Mouse (Mus musculus) ES-E14 (cell line): ENCODE results near the gene Dgat2. TPM values are rescaled to one million over a fixed set of nuclear protein-coding genes. Genes with fewer than 3 reads are reported as not detected.

Experiments used
- DNase-seq: peaks from one replicate; pipeline ENCODE4 v3.0.0-alpha.2; 2013; ENCODE audit warnings: low read depth, low spot score
- H3K27ac ChIP-seq: 2 replicates; pipeline ENCODE4 v1.5.1; 2012; ENCODE audit warnings: low read depth, mild to moderate bottlenecking, low read length, moderate library complexity, mixed read lengths; ENCODE audit not compliant: poor library complexity, insufficient read depth, severe bottlenecking
- H3K36me3 ChIP-seq: 2 replicates; pipeline ENCODE4 v1.6.1; 2012; ENCODE audit warnings: mild to moderate bottlenecking, low read length, moderate library complexity, mixed read lengths; ENCODE audit not compliant: control insufficient read depth, poor library complexity, insufficient read depth, severe bottlenecking
- H3K4me1 ChIP-seq, 2 experiments: fragments of 150-350 bp in 1 of 2; sonication (generic) in 1 of 2; 2 replicates each; pipeline ENCODE4 v1.6.1; 2012; ENCODE audit warnings: low read length in 2 of 2, mild to moderate bottlenecking in 1 of 2, mixed read lengths in 1 of 2; ENCODE audit not compliant: control insufficient read depth in 2 of 2, insufficient read depth in 2 of 2, poor library complexity in 1 of 2
- H3K4me3 ChIP-seq, 2 experiments: fragments of 150-350 bp in 1 of 2; sonication (generic) in 1 of 2; 2 replicates each; pipeline ENCODE4 v1.5.1; 2012; ENCODE audit warnings: low read length in 2 of 2, low read depth in 1 of 2, mild to moderate bottlenecking in 1 of 2, mixed read lengths in 1 of 2; ENCODE audit not compliant: insufficient read depth in 1 of 2, poor library complexity in 1 of 2, severe bottlenecking in 1 of 2
- H3K9ac ChIP-seq: 2 replicates; pipeline ENCODE4 v1.6.1; 2012; ENCODE audit warnings: low read depth, mild to moderate bottlenecking, low read length, mixed read lengths; ENCODE audit not compliant: poor library complexity, insufficient read depth, severe bottlenecking
- H3K9me3 ChIP-seq: fragments of 150-350 bp; sonication (generic); 2 replicates; pipeline ENCODE4 v1.6.1; 2012; ENCODE audit warnings: low read depth, mild to moderate bottlenecking, low read length; ENCODE audit not compliant: control insufficient read depth, insufficient read depth
- CHD2 ChIP-seq: IDR thresholded peaks from 2 replicates; pipeline ENCODE4 v1.6.1; 2014; ENCODE audit warnings: mild to moderate bottlenecking, low read depth, low read length, inconsistent platforms
- HCFC1 ChIP-seq: IDR thresholded peaks from 2 replicates; pipeline ENCODE4 v1.6.1; 2012; ENCODE audit warnings: low read length, inconsistent platforms, borderline replicate concordance; ENCODE audit not compliant: insufficient read depth
- MAFK ChIP-seq: IDR thresholded peaks from 2 replicates; pipeline ENCODE4 v1.6.1; 2014; ENCODE audit warnings: mild to moderate bottlenecking, low read depth, low read length, inconsistent platforms; ENCODE audit not compliant: insufficient read depth
- ZC3H11A ChIP-seq: IDR thresholded peaks from 2 replicates; pipeline ENCODE4 v1.6.1; 2012; ENCODE audit warnings: low read depth, mild to moderate bottlenecking, inconsistent platforms, low read length, borderline replicate concordance
- ZNF384 ChIP-seq: IDR thresholded peaks from 2 replicates; pipeline ENCODE4 v1.6.1; 2012; ENCODE audit warnings: low read depth, low read length, inconsistent platforms
- in situ Hi-C, 2 experiments: fragments of 600-800 bp; cut with MboI; formaldehyde crosslinking; loops; one replicate each; pipeline ENCODE4 v1.15.1; 2025; ENCODE audit warnings: low sequenced_read_pairs in 2 of 2, inconsistent platforms in 1 of 2; ENCODE audit not compliant: unreplicated experiment in 2 of 2
- total RNA-seq: library from RNA; depleted of rRNA; stranded (reverse); fragments of 300-350 nt; gene quantifications from 2 replicates; pipeline ENCODE4 v1.2.3, GENCODE M21; 2012

Dgat2 gene
- total RNA-seq, 1 experiment, result 17.0 TPM

DNA sequence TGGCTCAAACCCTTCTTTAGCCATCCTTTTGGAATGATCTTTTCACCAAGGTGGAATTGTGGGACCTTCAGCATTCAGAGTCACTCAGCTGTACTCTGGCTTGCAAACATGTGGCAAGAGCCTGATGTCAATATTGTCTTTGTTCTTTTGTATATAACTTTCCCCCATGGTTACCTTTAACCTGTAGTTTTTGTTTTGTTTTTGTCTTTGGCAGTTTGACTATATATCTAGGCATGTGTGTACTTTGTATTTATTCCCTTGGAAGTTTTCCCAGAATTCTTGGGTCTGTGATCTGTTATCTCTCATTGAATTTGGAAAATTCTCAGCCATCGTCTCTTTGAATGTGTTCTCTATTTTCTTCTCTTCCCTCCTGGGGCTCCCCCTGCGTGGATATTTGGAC, 12.0 kb upstream of the Dgat2 start:
- TF ChIP-seq ZNF384, result no peak
- no peak for TF ChIP-seq ZC3H11A
- no peak for TF ChIP-seq MAFK
- no peak for TF ChIP-seq CHD2
- no peak for TF ChIP-seq HCFC1
- in situ Hi-C loops, result no loop called here
- DNase-seq, result no peak
- no peak overlapping the region for H3K4me3 ChIP-seq
- no peaks in the 10 kb centered on the region for H3K4me1 ChIP-seq
- no peak overlapping the region for H3K9ac ChIP-seq
- no peaks in the 10 kb centered on the region for H3K36me3 ChIP-seq
- H3K27ac ChIP-seq, result no peak overlapping the region
- H3K9me3 ChIP-seq, result no peaks in the 10 kb centered on the region

GRCm38 (mm10) chr7:99193926-99194325, 11.4 kb upstream of the Dgat2 start:
- H3K4me3 ChIP-seq, result no peak overlapping the region
- no peaks in the 10 kb centered on the region for H3K9me3 ChIP-seq
- no peak overlapping the region for H3K9ac ChIP-seq
- H3K36me3 ChIP-seq, result no peaks in the 10 kb centered on the region
- in situ Hi-C loops, result no loop called here
- no peak overlapping the region for H3K27ac ChIP-seq
- H3K4me1 ChIP-seq, result no peaks in the 10 kb centered on the region
- DNase-seq, result no peak
- TF ChIP-seq ZNF384, result no peak
- no peak for TF ChIP-seq HCFC1
- TF ChIP-seq ZC3H11A, result no peak
- no peak for TF ChIP-seq CHD2
- no peak for TF ChIP-seq MAFK

- Histone ChIP-seq H3K27ac (no peak overlapping the region), H3K4me3 (no peak overlapping the region), H3K9me3 (no peaks in the 10 kb centered on the region), H3K36me3 (no peaks in the 10 kb centered on the region), H3K9ac (no peak overlapping the region), H3K4me1 (no peaks in the 10 kb centered on the region)
- DNase-seq, result no peak
- TF ChIP-seq HCFC1 (no peak), ZNF384 (no peak), ZC3H11A (no peak), CHD2 (no peak), MAFK (no peak)
- in situ Hi-C loops, result no loop called here
Measured at GRCm38 (mm10) chr7:99191411-99191810, 8.9 kb upstream of the Dgat2 start.

GRCm38 (mm10) chr7:99189885-99190284, 7.4 kb upstream of the Dgat2 start:
- Histone ChIP-seq H3K9ac (no peak overlapping the region), H3K4me1 (no peaks in the 10 kb centered on the region), H3K9me3 (no peaks in the 10 kb centered on the region), H3K36me3 (no peaks in the 10 kb centered on the region), H3K4me3 (no peak overlapping the region), H3K27ac (no peak overlapping the region)
- TF ChIP-seq ZNF384, result no peak
- no peak for TF ChIP-seq MAFK
- no peak for TF ChIP-seq CHD2
- TF ChIP-seq HCFC1, result no peak
- TF ChIP-seq ZC3H11A, result no peak
- no peak for DNase-seq
- in situ Hi-C loops, result no loop called here

GRCm38 (mm10) chr7:99188630-99189029, 6.1 kb upstream of the Dgat2 start:
- H3K4me3 ChIP-seq, result no peak overlapping the region
- no peaks in the 10 kb centered on the region for H3K36me3 ChIP-seq
- no peaks in the 10 kb centered on the region for H3K9me3 ChIP-seq
- no peaks in the 10 kb centered on the region for H3K4me1 ChIP-seq
- in situ Hi-C loops, result no loop called here
- no peak overlapping the region for H3K27ac ChIP-seq
- TF ChIP-seq CHD2, result no peak
- no peak for TF ChIP-seq MAFK
- no peak for TF ChIP-seq ZNF384
- no peak for TF ChIP-seq HCFC1
- no peak for TF ChIP-seq ZC3H11A
- no peak for DNase-seq
- no peak overlapping the region for H3K9ac ChIP-seq
